Mouse (Mus musculus) monocyte, adult 5-6 weeks (primary cell): ENCODE data around the gene Tapbpl. TPM values are rescaled to one million over a fixed set of nuclear protein-coding genes. Genes with fewer than 3 reads are reported as not detected.
A peak's percentile ranks its signal among the peaks of the same experiment; 100 is the strongest.

Experiments used
- ATAC-seq: fragments of 153-309, 156-312 bp; replicated peaks from 2 replicates; pipeline ENCODE4 v1.8.0; 2017; ENCODE audit warnings: mild to moderate bottlenecking; ENCODE audit not compliant: low TSS enrichment, insufficient number of reproducible peaks, severe bottlenecking, poor library complexity, low FRiP score
- total RNA-seq: library from RNA; stranded (forward); fragments of 200-1000, 200-491, 200-594 nt; gene quantifications from 3 replicates; pipeline ENCODE4 v1.2.3, GENCODE M21; 2017

Tapbpl gene
- total RNA-seq, 1 experiment from 2014 or later = 32.5 TPM

DNA sequence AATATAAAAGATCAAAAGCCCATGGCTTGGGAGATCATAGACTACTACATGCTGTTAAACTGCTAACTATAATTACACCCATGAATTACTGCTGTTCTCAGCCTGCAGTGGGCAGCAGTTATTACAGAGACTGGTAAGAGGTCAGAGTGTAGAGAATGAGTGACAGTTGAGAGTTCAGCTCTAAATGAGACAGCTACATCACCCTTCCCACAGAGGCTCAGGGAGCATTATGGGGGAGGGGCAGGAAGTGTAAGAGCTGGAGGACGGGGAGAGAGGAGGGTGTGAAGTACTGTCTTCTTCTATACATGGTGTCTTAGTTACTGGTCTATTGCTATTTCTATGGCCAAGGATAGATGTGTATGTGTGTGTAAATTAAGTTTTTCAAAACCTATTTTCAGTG, 12.9 kb upstream of the Tapbpl start:
- no peak for ATAC-seq

DNA sequence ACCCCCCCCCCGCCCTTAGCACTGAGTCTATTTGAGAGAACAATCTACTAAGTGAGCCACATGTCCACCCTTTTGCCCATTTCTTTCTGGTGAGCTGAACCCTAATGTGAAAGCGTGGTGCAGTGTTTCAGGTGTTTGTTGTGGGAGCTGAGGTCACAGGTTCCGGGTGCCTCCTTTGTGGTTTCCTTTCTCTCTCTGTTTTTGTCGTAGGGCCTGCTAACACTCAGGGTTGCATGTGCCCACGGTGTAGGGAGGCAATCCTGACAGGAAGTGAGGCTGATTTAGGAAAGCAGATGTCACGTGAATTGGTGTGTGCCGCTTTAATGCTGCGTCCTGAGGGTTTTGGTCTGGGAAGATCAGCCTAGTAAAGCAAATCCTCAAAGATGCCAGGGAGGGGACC, 9.9 kb upstream of the Tapbpl start:
- no peak for ATAC-seq

DNA sequence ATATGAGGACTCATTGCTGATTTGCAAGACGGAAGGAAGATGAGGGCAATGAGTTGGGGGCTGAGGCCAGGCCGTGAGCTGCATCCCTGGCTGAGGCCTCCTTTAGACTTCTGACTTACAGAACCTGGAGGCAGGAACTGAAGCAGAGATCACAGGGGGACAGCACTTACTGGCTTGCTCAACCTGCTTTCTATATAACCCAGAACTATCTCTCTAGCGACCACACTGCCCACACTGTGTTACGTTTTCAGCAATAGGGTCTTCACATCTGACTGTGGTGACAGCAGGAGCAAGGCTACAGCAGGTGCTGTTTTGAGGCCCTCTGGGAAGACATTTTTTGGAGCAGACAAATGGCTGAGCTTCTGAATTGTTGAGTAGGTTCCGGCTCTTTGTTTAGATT, 9.0 kb upstream of the Tapbpl start:
- no peak for ATAC-seq

DNA sequence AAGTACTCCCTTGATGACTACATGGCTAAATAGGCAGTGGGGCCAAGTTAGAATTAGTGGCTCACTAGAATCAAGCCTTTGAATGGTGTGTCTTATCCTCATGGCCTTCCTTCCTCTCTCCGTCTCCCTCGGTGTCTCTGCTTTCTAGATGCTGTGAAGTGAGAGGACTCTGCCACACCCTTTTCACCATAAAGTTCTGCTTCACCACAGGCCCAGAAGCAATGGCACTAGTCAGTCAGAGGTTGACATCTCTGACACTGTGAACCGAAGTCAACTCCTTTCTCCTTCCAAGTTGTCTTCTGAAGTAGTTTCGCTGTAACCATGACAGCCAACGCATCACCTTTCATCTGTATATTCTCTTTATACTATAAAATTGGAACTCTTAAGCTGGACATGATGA, 7.9 kb upstream of the Tapbpl start:
- ATAC-seq = no peak

DNA sequence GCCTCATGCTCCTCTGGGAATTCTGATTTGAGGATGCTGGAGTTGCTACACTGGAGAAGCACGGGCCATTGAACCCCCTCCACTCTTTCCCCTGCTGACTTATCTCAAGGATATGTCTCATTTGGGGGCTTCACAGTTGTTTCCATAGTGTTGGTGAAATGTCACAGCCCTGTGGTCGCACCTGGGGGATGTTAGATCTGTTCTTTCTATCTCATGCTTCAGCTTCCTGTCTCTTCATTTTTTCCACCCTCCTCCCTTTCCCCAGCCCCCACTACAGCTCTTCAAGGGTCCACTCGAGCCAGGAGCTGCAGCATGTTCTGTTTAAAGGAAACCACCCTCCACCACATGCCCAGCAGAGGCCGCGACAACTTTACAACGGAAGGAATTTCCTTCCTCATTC, 6.7 kb upstream of the Tapbpl start:
- ATAC-seq = no peak

DNA sequence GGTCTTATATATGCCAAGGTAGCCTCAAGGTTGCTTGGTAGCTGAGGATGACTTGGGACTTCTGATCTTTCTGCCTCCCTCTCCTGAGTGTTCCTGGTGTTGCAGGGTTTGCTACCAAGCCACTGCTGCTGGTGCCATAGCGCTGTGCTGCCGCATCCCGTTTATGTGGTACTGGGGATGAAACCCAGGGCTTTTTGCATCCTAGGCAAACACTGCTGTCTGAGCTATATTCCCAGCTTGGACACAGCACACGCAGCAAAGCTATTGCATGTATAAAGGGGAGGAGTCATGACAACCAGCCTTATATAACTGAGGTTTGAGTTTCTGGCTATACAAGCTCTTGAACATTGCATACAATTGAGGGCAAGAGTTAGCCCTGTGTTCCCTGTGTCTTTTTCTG, 5.8 kb upstream of the Tapbpl start:
- ATAC-seq = no peak

DNA sequence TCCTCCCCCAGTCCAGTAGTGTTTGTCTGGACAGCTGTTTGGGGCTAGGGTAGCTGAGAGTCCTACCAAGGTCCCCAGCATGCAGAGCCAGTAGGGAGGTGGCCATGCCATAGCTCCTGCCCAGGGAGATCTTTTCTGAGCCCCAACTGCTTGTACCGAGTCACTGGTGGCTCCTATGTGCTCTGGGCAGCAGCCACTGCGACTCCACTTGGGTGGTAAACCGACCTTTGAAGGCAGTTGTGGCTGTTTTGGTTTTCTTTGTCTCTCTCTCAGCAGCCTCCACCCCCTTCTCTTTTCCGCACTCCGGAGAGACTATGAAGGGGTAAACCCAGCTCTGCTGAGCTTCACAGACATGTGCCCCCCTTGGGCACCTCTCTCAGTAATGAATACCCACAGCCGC, 5.1 kb upstream of the Tapbpl start, which contains the start of gene Cd27:
Gene Cd27 (minus strand): TSS at position 229 of the 400 bp plus-strand sequence.
- no peak for ATAC-seq

DNA sequence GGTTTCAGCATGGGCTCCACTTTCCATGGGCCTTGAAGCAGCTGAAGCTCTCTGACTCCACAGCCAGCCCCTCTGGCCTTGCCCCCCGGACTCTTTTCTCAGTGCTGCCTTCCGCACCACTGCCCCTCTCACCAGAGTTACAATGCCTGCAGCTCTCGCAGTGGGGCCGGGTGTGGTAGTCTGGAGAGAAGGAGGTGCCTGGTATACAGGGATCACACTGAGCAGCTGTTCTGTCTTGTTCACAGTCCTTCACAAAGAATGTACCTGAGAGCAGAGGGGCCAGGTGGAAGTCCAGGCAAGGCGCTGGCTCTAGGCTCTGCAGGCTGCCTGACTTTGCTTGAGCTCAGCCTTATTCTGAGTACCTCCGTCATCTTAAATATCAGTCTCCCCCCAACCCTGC, 4.7 kb upstream of the Tapbpl start:
- no peak for ATAC-seq

DNA sequence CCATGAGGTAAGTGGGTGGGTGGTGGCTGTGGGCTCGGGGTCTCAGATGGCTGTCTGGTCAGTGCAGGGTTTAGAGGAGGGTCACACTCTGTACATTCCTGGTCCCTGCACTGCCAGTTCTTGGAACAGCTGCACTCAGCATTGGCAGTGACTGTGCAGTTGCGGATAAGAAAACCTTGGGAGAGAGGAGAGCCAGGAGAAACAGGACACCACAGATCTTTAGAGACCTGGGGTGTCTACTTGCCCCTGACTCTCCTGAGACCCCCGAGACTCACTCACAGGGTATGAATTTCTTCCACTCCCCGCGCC, 2.8 kb upstream of the Tapbpl start:
- no peak for ATAC-seq

DNA sequence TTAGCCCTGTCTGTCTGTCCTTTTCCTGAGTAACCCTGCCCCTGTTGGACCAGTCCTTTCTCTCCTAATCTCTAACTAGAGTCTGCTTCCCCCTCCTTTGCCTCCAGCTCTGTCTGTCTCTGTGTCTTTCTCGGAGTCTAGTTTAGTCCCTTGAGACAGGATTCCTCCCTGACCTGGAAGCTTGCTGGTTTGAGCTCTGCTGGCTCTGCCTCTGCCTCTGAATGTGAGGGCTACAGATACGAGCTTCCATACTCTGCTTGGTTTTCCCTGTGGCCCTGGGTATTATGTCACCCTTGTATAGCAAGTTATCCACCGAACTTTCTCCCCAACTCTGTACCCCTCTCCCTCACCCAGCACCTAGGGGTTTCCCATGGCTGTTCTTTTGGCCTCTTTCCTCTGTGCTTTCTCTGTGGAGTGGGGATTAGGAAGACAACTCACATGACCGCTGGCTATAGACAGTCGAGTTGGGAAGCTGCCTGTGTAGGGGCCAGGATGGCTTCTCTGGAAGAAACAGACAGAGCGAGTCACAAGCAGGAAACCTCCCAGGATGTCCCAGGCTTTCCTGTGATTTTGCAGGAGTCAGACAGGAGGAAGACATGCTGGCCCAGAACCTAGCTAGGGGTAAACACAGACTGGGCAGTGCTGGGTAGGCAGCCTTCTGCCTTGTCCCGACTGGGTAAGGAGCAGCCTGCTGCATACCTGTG, 2.3 kb upstream of the Tapbpl start:
- ATAC-seq = no peak

DNA sequence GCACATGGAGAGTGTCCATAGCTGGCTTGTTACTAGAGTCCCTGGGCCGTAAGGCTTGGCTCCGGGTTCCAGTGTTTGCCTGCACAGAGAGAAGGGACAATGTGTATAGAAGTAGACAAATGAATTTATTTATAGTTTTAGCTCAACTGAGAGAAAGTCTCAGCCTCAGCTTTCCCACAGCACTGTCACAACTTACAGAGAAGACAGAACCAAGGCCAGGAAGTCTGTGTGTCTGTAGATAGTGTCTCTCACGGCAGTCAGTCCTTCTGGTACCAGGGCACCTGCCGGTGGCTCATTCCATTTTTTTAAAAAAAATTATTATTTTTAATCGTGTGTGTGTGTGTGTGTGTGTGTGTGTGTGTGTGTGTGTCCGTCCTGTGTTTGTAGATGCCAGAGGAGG, 856 bp upstream of the Tapbpl start:
- no peak for ATAC-seq

DNA sequence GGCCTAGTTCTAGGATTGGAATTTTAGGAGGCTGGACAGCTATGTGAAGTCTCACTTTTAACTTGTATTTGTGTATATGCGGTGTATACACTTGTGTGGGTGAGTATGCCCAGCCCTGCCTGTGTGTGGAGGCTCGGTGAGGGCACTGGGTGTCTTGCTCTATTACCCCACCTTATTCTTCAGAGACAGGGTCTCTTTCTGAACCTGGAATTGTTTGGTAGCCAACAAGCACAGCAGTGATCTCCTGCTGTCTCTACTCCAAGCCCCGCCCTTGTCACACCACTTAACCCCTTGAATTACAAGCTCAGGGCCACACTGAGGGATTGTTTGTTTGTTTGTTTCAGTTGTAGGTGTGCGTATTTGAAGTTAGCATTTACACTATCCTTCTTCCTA, 381 bp upstream of the Tapbpl start:
- ATAC-seq = no peak

DNA sequence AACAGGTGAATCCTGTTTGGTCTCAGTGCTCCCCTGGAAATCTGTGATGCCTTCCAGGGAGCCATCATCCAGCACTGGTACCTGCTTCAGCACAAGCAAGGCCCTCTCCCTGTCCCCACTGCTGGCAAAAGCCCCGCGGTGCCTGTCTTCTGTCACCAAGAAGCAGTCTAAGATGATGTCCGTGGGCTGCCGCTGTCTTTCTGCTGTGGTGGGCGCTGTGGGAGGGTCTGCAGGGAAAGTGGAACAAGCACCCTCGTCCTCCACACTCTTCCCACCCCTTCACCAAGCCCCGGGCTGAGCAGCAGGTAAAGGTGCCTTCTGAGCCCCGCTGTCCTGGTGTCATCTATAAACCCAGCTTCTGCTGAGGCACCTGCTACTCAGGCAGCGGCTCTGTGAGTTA, 1.1 kb downstream of the Tapbpl start:
- ATAC-seq = no peak

DNA sequence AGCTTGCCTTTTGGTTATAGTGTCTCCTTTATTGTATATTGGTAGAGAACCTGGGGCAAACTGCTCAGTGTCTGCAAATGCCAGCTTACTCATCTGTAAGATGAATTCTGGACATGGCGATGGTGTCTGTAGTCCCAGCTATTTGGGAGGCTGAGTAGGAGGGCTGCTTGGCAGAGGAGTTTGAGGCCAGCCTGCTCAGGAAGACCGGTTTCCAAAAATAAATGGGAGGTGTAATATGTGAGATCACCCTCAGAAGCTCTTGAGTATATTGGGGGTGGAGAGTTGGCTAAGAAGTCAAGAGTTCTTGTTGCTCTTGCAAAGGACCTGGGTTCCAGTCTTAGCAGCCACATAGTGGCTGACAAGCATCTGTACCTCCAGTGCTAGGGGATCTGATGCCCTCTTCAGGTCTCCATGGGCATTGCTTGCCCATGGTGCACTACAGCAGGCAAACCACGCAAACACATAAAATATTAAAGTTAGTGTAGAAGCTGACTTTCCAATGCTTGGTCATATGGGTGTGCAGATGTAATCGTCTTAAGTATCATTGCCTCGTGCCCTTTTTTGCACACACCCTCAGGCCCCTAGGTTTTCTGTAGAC, 6.0 kb downstream of the Tapbpl start:
- no peak for ATAC-seq

DNA sequence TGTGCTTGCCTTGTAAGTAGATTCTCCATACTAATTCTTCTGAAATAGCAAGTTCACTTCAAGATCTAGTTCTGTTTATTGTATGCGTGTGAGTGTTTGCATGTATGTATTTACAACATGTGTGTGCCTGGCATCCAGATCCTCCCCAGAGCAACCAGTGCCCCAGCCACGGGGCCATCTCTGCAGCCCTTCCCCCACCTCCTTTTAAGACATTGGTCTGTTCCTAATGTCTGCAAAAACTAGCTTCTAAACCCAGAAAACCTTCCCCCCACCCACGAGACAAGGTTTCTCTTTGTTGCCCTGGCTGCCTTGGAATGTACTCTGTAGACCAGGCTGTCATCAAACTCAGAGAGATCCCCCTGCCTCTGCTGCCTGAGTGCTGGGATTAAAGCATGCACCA, 9.1 kb downstream of the Tapbpl start:
- no peak for ATAC-seq

DNA sequence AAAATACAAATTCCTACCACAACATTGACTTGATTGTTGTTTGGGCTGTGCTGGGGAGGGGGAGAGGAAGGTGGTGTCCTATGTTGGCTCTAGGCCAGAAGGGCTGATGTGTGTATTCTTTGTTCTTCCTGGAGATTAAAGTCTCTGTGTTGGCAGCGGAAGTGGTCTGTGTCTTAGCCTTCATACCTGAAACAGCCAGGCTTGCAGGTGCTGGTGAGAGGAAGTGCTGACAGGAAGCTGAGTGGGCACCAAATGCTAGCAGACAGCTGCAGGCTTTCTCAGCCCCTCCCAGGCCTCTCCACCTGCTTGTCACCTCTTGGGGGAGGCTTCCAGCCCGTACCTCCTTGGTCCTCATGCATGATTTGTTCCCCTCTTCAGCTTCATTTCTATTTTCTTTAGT, 9.5 kb downstream of the Tapbpl start:
- no peak for ATAC-seq

DNA sequence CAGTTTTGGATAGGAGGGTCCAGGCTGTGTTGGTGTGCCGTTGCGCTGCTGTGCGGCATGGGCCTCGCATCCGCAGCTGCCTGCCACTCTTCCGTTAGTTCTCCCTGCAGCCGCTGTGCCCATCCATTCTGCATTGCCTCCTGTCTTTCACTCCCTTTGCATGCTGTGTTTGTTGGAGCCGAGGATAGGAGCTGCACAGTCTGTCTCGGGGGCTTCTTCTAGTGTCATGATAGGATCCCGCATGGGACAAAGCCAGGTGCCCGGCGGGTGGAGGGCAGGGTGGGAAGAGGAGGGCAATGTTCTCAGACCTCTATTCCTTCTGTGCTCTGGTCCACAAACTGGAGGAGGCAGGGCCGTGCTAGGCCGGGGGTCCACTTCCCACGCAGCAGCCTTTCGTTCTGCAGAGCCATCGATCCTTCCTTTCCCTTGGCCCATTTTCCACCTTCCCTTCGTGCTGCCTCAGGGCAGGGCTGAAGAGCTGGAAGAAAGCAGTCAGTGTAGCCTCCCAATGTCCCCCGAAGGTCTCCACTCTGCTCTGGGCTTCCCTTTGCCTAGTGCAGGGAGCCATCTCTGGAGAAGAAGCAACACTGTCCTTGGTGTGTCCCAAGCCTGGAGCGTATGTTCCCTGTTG, 10.4 kb downstream of the Tapbpl start:
- ATAC-seq = no peak

DNA sequence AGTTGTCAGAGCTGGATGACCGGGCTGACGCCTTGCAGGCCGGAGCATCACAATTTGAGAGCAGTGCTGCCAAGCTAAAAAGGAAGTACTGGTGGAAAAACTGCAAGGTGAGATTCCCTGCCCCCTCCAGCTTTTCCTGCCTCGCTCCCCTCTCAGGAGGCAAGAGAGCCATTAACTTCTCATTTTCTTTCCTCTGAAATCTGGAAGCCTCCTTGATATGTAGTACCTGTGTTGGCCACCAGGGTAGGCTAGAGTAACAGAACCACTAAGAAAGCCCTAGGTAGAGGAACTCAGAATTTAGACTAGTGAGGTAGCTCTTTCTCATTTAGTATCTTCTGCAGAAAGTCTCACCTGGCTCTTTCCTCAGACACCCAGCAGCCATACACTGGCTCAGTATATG, 12.7 kb downstream of the Tapbpl start:
- peak; percentile 44 for ATAC-seq

DNA sequence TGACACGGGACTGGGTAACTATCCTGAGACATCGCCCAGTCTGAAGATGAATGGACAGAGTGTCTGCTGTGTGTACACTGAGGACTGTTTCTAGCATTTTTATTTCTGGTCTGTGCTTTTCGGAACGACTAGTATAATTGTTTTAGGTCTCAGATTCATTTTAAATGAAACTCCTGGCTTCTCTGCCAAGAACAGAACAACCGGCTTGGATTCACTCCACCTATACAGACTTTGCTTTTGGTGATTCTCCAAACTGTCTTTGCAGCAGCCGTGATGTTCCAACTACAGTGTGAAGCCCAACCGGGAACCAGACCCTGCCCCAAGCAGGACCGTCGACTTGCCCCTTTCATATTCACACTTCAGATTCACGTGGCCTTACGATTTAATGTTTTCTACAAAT, 13.8 kb downstream of the Tapbpl start:
- no peak for ATAC-seq

DNA sequence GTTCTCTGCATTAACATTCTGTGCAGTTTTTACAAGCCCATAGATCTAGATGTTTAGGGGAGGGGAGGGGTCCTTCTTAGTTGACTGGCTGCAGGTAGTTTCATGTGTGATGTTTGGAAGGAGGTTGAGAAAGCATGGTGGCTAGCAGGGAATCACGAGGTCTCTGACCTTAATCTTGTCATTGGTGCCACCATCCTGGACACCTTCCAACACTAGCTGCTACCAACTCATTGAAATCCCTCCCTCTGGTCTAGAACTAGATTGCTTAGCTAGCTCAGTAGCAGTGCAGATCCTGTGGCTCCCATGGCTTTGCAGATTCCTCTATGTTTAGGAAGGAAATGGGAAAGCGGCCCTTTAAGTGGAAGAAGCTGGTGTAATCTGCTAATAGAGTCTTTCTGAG, 14.8 kb downstream of the Tapbpl start:
- ATAC-seq = no peak
